Mouse (Mus musculus) c-Kit-positive CD71-positive TER-119-negative erythroid progenitor cells, embryonic 14.5 days (primary cell): ENCODE measurements around the gene Nrxn2.

Experiments used
- DNase-seq: peaks from one replicate; pipeline ENCODE4 v3.0.0-alpha.2; 2013; ENCODE audit warnings: low read depth

Gene Nrxn2

GRCm38 (mm10) chr19:6542367-6543034, 124.0 kb downstream of the Nrxn2 start, which contains the start of gene Slc22a12:
Gene Slc22a12 (minus strand): TSS chr19:6543032.
- DNase-seq: no peak

GRCm38 (mm10) chr19:6543035-6543383, 124.5 kb downstream of the Nrxn2 start:
- no peak for DNase-seq

GRCm38 (mm10) chr19:6543518-6543917, 125.0 kb downstream of the Nrxn2 start:
- DNase-seq: no peak

GRCm38 (mm10) chr19:6544712-6545111, 126.2 kb downstream of the Nrxn2 start:
- no peak for DNase-seq

- no peak for DNase-seq
These were observed 127.0 kb downstream of the Nrxn2 start for GRCm38 (mm10) chr19:6545481-6545880.

- DNase-seq: no peak
These were observed 127.6 kb downstream of the Nrxn2 start for GRCm38 (mm10) chr19:6546096-6546495.

GRCm38 (mm10) chr19:6547801-6548200, 129.3 kb downstream of the Nrxn2 start:
- DNase-seq: no peak

GRCm38 (mm10) chr19:6548431-6549410, 130.2 kb downstream of the Nrxn2 start:
- DNase-seq: no peak

- DNase-seq: no peak
These were observed 131.0 kb downstream of the Nrxn2 start for GRCm38 (mm10) chr19:6549566-6549965.

- DNase-seq: no peak
These were observed 132.7 kb downstream of the Nrxn2 start for GRCm38 (mm10) chr19:6551215-6551614.

- DNase-seq: peak; percentile 27
These were observed 133.9 kb downstream of the Nrxn2 start for GRCm38 (mm10) chr19:6552302-6553028.

GRCm38 (mm10) chr19:6553174-6553573, 134.6 kb downstream of the Nrxn2 start:
- no peak for DNase-seq

- no peak for DNase-seq
These were observed 135.5 kb downstream of the Nrxn2 start for GRCm38 (mm10) chr19:6553819-6554582.

- no peak for DNase-seq
These were observed 141.0 kb downstream of the Nrxn2 start for GRCm38 (mm10) chr19:6559576-6559975.

- no peak for DNase-seq
These were observed 141.8 kb downstream of the Nrxn2 start for GRCm38 (mm10) chr19:6560246-6560815.

GRCm38 (mm10) chr19:6565136-6565535, 146.6 kb downstream of the Nrxn2 start:
- no peak for DNase-seq

GRCm38 (mm10) chr19:6566450-6566849, 147.9 kb downstream of the Nrxn2 start:
- no peak for DNase-seq

- DNase-seq: no peak
These were observed 150.5 kb downstream of the Nrxn2 start for GRCm38 (mm10) chr19:6569021-6569420.

- no peak for DNase-seq
These were observed 151.0 kb downstream of the Nrxn2 start for GRCm38 (mm10) chr19:6569561-6569960.

- DNase-seq: no peak
These were observed 152.9 kb downstream of the Nrxn2 start for GRCm38 (mm10) chr19:6571476-6571875.

- no peak for DNase-seq
These were observed 153.5 kb downstream of the Nrxn2 start for GRCm38 (mm10) chr19:6572001-6572400.
